Mouse (Mus musculus) right cerebral cortex, postnatal 36 days (tissue): ENCODE data around the gene Lrp5.
A peak's percentile ranks its signal among the peaks of the same experiment; 100 is the strongest.

Source experiments
- DNase-seq, 2 experiments: peaks; one replicate each; pipeline ENCODE4 v3.0.0; 2022; ENCODE audit warnings: low spot score in 2 of 2, mixed read lengths in 1 of 2

Gene Lrp5

DNA sequence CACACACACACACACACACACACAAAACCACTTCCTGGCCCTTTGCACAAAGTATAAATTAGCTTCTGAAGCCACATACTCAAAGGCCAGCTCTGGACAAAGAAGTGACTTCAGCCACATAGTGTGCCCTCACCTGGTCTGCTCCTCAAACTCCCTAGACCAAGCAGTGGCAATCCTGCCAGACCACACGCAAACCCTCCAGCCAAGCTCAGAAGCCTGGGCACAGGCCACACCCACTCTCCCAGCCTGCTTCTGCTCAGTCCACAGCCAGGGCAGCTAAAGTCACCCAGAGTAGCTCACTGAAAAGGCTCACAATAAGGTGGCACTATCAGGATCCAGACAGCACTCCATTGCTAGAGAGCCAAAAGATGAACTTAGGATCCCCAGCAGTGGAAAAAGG is 30.2 kb downstream of the Lrp5 start:
- DNase-seq = no peak

DNA sequence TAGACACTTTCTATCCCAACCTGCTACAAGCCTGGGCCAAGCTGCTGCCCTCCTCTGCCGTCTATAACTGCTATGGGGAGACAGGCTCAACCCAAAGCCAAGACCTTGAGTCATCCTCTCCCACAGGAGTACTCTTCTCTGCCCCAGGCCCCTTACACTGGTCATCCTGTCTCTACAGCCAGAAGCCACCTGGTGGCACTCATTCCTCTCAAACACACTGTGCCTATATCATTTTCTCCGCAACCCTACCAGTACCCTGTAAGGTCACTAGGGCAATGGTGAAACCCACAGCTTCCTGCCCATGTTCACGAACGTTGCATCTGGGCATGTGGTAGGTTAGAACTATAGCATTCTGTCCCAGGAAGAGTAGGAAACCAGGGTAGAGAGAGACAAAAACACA is 31.4 kb downstream of the Lrp5 start:
- no peak for DNase-seq

DNA sequence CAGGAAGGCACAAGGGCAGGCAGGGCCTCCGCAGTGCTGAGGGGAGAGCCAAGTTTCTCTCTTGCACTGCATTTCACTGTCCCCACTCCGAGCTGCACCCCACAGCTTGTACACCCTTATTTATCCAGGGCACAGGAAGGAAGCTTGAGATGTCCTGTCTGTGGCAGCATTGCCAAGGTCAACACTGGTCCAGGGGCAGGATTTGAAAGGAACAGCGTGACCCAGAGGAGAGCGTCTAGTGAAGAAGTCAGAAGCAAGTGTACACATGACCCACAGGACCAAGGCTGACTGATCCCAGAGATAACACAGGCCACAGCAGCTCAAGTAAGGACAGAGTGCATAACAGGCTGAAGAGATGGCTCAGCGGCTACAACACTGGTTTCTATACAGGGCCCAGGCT is 32.3 kb downstream of the Lrp5 start:
- DNase-seq = no peak

DNA sequence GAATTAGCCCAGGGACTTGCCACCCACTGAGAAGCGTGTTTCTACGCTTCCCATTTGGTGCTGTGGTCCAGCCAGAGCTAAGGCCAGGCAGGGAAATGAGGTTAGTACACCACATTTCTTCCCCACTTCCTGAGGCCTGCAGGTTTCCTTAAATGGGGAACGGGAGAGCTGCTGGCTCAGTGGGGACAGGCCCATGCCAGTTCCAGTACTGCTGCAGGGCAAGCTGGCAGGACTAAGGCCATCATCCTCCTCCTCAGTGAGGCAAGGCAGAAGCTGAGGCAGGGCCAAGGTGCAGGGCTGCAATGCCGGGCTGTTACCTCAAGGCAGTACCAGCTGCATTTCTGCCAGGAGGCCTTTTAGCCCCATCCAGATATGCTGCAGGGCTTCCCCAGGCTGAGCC is 32.9 kb downstream of the Lrp5 start:
- no peak for DNase-seq

DNA sequence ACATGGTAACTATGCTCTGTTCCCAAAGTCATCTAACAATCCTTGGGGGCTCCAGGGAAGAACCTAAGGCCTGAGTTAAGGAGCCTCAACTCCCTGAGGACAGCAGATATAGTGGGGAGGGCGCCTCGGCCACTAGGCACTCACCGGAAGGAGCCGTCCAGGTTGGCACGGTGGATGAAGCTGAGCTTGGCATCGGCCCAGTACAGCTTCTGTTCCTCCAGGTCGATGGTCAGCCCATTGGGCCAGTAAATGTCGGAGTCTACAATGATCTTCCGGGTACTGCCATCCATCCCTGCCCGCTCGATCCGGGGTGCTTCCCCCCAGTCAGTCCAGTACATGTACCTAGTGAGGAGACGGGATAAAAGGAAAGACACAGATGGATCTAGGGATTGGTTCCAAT is 34.4 kb downstream of the Lrp5 start:
- no peak for DNase-seq

DNA sequence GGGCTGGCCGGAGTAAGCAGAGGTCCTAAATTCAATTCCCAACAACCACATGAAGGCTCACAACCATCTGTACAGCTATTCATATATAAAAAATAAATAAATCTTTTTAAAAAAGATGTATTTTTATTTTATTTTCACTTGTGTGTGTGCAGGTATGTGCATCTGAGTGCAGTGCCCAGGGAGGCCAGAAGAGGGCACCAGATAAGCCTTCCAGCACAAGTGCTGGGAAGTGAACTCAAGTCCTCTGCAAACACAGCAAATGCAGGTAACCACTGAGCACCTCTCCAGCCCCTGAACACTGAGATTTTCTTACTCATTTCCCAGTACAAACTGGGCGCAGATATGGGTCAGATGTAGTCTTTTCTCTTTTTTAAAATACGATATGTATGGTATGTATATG is 35.1 kb downstream of the Lrp5 start:
- no peak for DNase-seq

DNA sequence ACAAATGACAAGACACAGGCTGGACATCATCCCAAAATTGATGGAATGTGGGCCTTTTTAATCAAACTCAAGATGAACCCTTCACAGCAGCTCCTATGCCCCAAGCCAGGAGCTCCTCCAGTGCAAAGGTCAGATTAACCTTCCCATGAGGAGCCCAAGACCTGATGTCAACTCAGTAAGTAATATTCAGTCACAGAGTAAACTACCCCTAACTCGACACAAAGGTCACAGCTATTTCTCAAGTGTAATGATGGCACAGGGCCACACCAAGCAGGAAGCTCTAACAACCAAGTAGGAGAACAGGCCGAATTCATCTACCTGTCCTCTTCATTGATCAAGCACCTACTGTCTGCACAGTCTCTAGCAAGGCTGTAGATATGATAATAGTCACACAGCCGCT is 35.9 kb downstream of the Lrp5 start:
- no peak for DNase-seq

DNA sequence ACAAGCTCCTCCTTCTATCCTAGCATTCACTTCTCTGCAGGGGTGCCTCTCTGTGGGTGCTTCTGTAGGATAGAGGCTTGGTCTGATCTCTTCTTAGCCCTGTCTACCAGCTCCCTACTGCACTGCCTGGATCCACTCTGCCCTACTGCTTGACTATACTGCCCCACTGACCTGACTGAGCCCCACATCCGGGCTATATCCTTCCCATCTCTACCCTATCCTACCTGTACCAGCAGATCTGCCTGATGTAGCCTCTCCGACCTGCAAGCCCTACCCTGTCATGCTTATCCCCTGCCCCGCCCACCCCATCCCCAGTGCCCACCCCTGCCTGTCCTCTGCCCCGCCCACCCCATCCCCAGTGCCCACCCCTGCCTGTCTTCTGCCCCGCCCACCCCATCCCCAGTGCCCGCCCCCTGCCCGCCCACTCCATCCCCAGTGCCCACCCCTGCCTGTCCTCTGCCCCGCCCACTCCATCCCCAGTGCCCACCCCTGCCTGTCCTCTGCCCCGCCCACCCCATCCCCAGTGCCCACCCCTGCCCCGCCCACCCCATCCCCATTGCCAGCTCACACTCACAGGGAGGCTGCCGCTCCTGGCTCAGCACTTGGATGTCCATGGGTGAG is 37.4 kb downstream of the Lrp5 start:
- DNase-seq = no peak

DNA sequence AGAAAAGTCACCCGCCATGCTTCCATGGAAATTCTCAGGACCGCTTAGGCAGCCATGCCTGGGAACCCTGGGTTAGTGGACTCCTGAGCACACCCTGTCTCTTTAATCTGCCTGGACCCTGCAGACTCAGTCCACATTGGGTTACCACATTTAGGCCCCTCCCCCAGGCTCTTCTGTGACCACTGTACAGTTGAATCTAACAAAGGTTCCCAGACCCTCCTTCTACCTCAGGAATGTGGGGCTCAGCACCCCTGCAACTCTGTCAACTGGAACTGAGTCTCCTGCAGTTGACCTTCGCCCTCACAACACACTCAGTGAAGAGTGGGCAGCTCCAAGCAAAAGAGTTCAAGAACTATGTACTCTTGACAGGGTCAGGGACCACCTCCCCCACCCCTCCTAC is 38.4 kb downstream of the Lrp5 start:
- DNase-seq = no peak

DNA sequence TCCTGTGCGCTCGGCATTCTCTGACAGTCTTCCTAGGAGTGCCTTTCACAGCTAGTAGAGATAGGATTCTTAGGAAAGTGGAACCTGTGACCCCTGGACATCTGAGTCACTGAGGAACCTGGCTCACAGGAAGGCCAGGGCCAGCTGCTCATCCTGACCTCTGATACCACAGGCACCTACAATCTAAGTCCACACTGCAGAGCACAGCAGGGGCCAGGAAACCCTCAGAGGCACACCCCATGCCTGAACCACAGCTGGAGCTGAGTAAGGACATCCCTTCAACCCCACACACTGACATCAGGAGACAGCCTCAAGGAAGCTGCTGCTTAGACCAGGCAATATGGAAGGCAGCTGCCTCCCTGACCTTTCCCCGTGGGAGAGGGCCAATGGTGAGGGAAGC is 40.6 kb downstream of the Lrp5 start:
- no peak for DNase-seq

DNA sequence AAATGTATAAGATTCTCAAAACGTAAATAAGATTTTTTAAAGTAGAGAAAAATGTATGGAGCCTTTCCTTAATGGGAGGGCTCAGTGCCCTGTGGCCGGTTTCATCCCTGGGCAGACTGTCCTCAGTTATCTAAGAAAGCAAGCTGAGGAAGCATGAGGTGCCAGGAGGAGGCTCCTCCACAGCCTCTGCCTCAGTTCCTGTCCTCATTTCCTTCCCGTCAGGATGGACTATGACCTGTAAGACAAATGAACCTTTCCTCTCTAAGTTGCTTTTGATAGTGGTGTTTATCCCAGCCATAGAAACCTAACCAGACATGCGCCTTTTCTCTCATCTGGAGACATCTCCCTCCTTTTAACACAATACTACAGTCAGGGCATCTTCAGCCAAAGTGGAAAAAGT is 41.0 kb downstream of the Lrp5 start:
- no peak for DNase-seq

DNA sequence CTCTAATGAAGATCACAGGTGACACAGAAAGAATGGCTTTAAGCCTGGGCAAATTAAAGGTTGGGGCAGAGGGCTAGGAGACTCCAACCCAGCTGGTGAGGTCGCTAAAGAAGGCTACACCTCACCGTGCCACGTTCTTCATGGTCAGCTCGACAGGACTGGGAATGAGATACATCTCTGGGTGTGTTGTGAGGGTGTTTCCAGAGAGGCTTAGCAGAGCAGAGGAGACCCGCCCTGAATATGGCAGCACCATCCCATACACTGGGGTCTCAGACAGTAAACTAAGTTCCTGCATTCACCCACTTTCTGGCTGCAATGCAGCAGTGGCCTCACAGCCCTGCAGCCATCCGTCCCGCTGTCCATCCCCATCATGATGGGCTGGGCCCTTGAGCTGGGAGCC is 46.8 kb downstream of the Lrp5 start:
- DNase-seq = no peak

DNA sequence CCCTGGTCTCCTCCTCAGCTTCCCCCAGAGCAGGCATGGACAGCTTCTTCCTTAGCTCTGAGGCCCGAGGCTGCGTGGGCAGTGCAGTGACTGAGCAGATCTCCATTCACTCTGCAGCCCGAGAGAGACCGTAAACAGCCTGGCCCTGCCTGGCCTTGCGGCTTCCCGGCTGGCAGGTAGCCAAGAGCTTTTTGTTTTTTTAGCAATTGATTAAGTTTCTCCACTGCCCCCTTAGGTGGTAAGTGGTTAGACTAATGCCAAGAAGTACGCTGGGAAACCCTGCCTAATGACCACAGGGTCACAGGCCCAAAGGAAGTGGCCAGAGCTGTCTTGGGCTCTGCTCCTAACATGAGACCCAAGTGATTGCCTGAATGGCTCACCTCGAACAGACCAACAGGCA is 47.7 kb downstream of the Lrp5 start:
- peak in 1 of 2 experiments; percentile 16 for DNase-seq

DNA sequence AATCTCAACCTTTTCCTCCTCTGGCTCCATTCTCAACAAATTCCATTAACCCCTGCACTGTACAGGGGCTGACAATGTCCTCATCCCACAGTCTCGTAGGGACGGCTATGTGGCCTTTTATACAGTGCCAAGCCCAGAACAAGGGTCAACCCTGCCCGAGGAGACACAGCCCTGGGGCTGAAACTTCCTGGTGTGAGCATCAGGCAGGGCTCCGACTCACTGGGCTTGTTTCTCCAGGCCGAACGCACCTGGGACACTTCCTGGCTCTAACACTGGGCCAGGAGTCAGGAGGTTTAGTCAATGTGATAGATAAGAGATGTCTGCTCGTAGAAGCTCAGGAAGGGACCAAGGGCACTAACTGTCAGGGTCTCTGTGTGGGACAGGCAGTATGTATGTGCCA is 54.3 kb downstream of the Lrp5 start:
- DNase-seq = no peak

DNA sequence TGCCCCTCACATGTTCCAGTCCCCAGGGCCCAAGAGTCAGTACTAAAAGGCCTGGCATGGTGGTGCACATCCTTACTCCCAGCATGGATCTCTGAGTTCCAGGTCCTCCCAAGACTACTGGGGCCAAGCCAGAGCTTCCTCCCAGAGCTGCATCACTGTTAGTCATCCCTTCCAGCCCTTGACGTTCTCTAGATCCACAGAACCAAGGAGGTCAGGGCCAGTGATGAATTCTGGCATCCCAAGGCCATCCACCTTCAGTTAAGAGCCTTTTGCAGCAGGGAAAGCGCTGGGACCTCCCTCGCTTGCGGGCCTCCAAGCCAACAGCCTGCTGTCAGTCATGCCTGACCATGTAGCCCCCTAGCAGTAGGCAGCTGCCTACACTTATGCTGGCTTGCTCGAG is 54.9 kb downstream of the Lrp5 start:
- DNase-seq = no peak

DNA sequence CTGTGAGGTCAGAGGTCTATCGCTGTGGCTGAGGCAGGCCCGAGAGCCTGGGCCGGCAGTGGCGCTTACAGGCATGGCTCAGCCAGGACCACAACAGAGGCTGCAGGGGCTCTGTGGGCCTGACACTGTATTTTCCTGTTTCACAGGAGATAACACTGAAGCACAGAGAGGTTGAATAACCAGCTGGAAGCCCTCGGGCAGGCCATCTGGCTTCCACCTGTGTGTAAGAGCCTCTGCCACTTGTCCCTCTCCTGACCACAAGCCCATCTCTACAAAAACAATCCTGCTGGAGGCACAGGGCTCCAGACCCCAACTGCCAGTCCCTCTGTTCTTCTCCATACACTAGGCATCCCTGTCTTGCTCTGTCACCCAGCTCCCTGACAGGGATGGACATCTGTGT is 55.9 kb downstream of the Lrp5 start:
- DNase-seq = no peak

DNA sequence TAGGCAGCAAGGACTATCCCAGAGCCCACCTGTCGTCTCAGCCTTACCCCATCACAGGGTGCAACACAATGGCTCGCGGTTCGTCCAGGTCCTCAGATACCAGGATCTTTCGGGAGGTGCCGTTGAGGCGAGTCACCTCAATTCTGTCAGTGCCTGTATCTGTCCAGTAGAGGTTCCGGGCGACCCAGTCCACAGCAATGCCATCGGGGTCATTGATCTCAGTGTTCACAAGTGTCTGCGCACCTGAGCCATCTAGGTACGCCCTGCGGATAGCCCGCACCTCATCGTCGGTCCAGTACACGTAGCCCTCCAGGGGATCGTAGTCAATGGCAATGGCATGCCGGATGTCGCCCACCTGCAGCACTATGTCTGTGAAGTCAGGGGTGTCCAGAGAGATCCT is 56.3 kb downstream of the Lrp5 start:
- DNase-seq = no peak

DNA sequence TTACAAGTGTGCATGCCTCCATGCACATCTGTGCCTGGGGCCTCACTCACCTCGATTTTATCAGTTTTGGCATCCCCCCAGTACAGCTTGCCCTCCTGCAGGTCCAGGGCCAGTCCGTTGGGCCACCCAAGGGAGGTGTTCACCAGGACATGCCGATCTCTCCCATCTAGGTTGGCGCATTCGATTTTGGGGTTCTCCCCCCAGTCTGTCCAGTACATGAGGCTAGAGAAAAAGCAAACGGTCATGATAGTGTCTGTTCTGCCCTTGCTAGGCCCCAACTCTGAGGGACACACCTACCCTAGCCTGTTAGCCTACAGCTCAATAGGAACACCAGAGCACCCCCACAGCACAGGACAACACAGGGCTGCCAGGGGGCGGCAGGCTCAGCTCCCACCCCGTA is 58.1 kb downstream of the Lrp5 start:
- no peak for DNase-seq

DNA sequence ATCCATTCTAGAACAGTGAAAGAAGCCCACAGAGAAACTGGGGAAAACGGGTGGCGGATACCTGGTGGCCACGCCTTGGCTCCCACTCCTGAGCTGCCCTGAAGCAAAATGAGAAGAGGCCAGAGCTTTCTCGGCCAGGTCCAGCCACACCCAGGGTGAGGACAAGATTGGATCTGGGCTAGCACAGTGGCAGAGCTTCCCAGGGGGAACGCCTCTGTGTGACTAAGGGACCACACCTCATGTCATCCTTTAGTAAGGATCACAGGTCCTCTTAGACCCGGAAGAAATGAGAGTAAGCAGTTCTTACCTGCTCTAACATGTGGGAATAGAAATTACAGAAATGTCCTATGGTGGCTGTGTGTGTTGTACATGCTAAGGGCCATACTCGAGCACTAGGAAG is 61.3 kb downstream of the Lrp5 start:
- DNase-seq = no peak

DNA sequence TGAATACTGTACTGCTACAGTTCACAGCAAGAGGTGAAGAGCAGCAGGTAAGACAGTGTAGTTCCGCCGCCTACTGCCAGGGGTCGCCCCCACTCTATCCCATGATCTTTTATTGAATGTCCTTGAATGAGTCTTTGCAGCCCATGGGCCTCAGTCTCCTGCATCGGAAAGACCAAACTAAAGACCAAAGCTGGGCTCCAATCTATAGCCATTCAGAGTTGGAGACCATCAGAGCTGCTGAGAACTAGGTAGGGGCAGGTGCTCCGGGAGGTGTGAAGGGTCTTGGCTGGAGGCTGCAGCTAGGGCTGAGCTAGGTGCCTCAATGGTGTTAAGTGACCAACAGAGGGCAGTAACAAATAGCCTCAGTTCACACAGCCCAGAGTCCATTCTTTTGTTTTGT is 62.5 kb downstream of the Lrp5 start:
- DNase-seq = no peak

DNA sequence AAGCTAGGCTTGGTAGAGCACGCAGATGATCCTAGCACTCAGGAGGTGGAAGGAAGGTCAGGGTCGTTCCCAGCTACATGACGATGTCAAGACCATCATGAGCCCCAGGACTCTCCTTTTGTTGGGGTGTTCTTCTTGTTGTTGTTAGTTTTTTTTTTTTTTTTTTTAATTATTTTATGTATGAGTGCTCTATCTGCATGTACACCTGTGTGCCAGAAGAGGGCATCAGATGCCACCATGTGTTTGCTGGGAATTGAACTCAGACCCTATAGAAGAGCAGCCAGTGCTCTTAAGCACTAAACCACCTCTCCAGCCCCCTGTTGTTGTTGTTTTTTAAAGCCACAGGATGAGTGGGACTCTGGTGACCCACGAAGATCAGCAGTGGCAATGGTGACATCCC is 63.1 kb downstream of the Lrp5 start:
- DNase-seq = no peak

DNA sequence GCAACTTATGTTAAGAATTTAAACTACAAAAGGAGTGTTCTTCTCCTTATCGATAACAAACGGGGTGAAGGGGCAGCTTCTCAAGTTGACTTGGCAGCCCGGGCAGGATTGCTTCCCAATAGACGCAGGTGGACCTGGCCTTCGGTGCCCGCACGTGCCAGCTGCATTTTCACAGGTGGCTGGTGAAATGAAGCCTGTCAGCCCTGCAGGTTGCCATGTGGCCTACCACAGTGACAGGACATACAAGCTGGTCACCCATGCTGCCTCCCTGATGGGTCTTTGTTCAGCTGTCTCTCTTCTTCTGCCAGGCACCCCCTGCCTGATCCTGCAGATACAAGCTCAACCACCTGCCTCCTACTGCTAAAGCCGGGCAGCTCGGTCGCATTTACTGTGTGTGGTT is 65.5 kb downstream of the Lrp5 start:
- no peak for DNase-seq

DNA sequence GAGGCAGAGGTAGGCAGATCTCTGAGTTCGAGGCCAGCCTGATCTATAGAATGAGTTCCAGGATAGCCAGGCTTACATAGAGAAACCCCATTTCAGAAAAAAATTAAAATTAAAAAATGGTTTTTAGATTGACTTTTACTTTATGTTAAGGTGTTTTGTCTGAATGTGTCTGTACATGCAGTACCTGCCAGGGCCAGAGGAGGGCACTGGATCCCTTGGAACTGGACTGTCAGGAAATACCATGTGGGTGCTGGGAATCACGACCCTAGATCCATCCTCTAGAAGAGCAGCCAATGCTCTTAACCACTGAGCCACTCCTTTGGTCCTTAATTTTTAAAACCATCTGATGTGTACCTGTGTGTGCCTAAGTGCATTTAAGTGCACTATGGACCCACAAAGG is 67.0 kb downstream of the Lrp5 start:
- DNase-seq = no peak

DNA sequence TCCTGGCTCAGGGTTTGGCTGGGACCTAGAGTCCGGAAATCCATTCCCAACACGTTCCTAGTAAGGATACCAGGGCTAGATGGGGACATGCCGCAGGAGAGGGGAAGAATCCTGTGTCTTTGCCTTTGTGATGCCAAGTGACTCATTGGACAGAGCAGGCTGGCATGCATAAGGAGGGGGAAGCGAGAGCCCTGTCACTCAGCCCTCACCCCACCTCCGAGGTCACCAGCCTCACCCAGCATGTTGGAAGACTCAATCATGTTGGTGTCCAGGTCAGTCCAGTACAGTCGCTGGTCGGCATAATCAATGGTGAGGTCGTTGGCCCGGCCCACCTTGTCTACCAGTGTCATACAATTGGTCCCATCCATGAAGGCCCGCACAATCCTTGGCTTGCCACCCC is 72.4 kb downstream of the Lrp5 start:
- no peak for DNase-seq
